Mouse (Mus musculus): ENCODE data around the gene Ugt1a1. TPM values are rescaled to one million over a fixed set of nuclear protein-coding genes. Genes with fewer than 3 reads are reported as not detected.
A peak's percentile ranks its signal among the peaks of the same experiment; 100 is the strongest.

The Ugt1a1 gene
- total and polyA plus RNA-seq, 2 experiments from 2014 or later, result not detected

GRCm38 (mm10) chr1:88234248-88234610 lies 22.5 kb downstream of the Ugt1a1 start:
- TF ChIP-seq CTCF (IDR thresholded peaks at IDR 0.05), result no peak
- DNase-seq (ENCODE audit: low spot score), result no peak
- no peak overlapping the region for H3K4me2 ChIP-seq (ENCODE audit: low read depth, low read length, poor library complexity, severe bottlenecking)
- H3K27me3 ChIP-seq (ENCODE audit: insufficient read depth, low read length), result no peaks in the 10 kb centered on the region
- 62% methylated on average over 4 of the region's 4 CpGs for WGBS
- no peak overlapping the region for H3K27ac ChIP-seq (ENCODE audit: low read depth, low read length)
- H3K9ac ChIP-seq (replicated peaks; ENCODE audit: low read length, poor library complexity, severe bottlenecking), result no peak overlapping the region
- no peak overlapping the region for H3K4me3 ChIP-seq (ENCODE audit: low read depth, low read length)
- no peaks in the 10 kb centered on the region for H3K36me3 ChIP-seq (ENCODE audit: insufficient read depth, low read length)
- no peak for ATAC-seq (ENCODE audit: low FRiP score)
- H3K4me1 ChIP-seq (ENCODE audit: insufficient read depth, low read length), result no peaks in the 10 kb centered on the region
- peaks cover 98% of the 10 kb centered on the region for H3K9me3 ChIP-seq (ENCODE audit: low read length)

- no peak overlapping the region for H3K9ac ChIP-seq (replicated peaks; ENCODE audit: low read length, poor library complexity, severe bottlenecking)
- H3K27ac ChIP-seq (ENCODE audit: low read depth, low read length), result no peak overlapping the region
- H3K4me1 ChIP-seq (ENCODE audit: insufficient read depth, low read length), result no peaks in the 10 kb centered on the region
- no peak overlapping the region for H3K4me2 ChIP-seq (ENCODE audit: low read depth, low read length, poor library complexity, severe bottlenecking)
- no peak for DNase-seq (ENCODE audit: low spot score)
- H3K36me3 ChIP-seq (ENCODE audit: insufficient read depth, low read length), result no peaks in the 10 kb centered on the region
- WGBS, result 41% methylated on average over 5 of the region's 5 CpGs
- no peaks in the 10 kb centered on the region for H3K27me3 ChIP-seq (ENCODE audit: insufficient read depth, low read length)
- TF ChIP-seq CTCF (IDR thresholded peaks at IDR 0.05), result no peak
- no peak for ATAC-seq (ENCODE audit: low FRiP score)
- no peak overlapping the region for H3K4me3 ChIP-seq (ENCODE audit: low read depth, low read length)
- H3K9me3 ChIP-seq (ENCODE audit: low read length), result peaks cover 98% of the 10 kb centered on the region
Observed at GRCm38 (mm10) chr1:88234646-88235045, 22.9 kb downstream of the Ugt1a1 start.

- TF ChIP-seq CTCF (IDR thresholded peaks at IDR 0.05), result no peak
- DNase-seq (ENCODE audit: low spot score) (no peak), ATAC-seq (ENCODE audit: low FRiP score) (peak; percentile 11)
- Histone ChIP-seq H3K9me3 (ENCODE audit: low read length) (peaks cover 98% of the 10 kb centered on the region), H3K9ac (replicated peaks; ENCODE audit: low read length, poor library complexity, severe bottlenecking) (no peak overlapping the region), H3K36me3 (ENCODE audit: insufficient read depth, low read length) (no peaks in the 10 kb centered on the region), H3K27ac (ENCODE audit: low read depth, low read length) (no peak overlapping the region), H3K27me3 (ENCODE audit: insufficient read depth, low read length) (no peaks in the 10 kb centered on the region), H3K4me2 (ENCODE audit: low read depth, low read length, poor library complexity, severe bottlenecking) (no peak overlapping the region), H3K4me3 (ENCODE audit: low read depth, low read length) (no peak overlapping the region), H3K4me1 (ENCODE audit: insufficient read depth, low read length) (no peaks in the 10 kb centered on the region)
- 63% methylated on average over 11 of the region's 11 CpGs for WGBS
Observed at GRCm38 (mm10) chr1:88235046-88235893, 23.5 kb downstream of the Ugt1a1 start.

GRCm38 (mm10) chr1:88235894-88236415 lies 24.2 kb downstream of the Ugt1a1 start:
- ATAC-seq (ENCODE audit: low FRiP score), result no peak
- no peak overlapping the region for H3K27ac ChIP-seq (ENCODE audit: low read depth, low read length)
- H3K9ac ChIP-seq (replicated peaks; ENCODE audit: low read length, poor library complexity, severe bottlenecking), result no peak overlapping the region
- H3K36me3 ChIP-seq (ENCODE audit: insufficient read depth, low read length), result no peaks in the 10 kb centered on the region
- 60% methylated on average over 4 of the region's 4 CpGs for WGBS
- peaks cover 98% of the 10 kb centered on the region for H3K9me3 ChIP-seq (ENCODE audit: low read length)
- no peaks in the 10 kb centered on the region for H3K4me1 ChIP-seq (ENCODE audit: insufficient read depth, low read length)
- H3K4me3 ChIP-seq (ENCODE audit: low read depth, low read length), result no peak overlapping the region
- no peaks in the 10 kb centered on the region for H3K27me3 ChIP-seq (ENCODE audit: insufficient read depth, low read length)
- no peak for TF ChIP-seq CTCF (IDR thresholded peaks at IDR 0.05)
- H3K4me2 ChIP-seq (ENCODE audit: low read depth, low read length, poor library complexity, severe bottlenecking), result no peak overlapping the region
- DNase-seq (ENCODE audit: low spot score), result no peak

GRCm38 (mm10) chr1:88237311-88237710 lies 25.6 kb downstream of the Ugt1a1 start:
- ATAC-seq (ENCODE audit: low FRiP score), result no peak
- WGBS, result 76% methylated on average over 5 of the region's 5 CpGs

GRCm38 (mm10) chr1:88238771-88239170 lies 27.0 kb downstream of the Ugt1a1 start:
- Histone ChIP-seq H3K36me3 (ENCODE audit: insufficient read depth, low read length) (no peaks in the 10 kb centered on the region), H3K4me2 (ENCODE audit: low read depth, low read length, poor library complexity, severe bottlenecking) (no peak overlapping the region), H3K27me3 (ENCODE audit: insufficient read depth, low read length) (no peaks in the 10 kb centered on the region), H3K9me3 (ENCODE audit: low read length) (peaks cover 97% of the 10 kb centered on the region), H3K9ac (replicated peaks; ENCODE audit: low read length, poor library complexity, severe bottlenecking) (no peak overlapping the region), H3K4me1 (ENCODE audit: insufficient read depth, low read length) (no peaks in the 10 kb centered on the region), H3K4me3 (ENCODE audit: low read depth, low read length) (no peak overlapping the region), H3K27ac (ENCODE audit: low read depth, low read length) (no peak overlapping the region)
- 75% methylated on average over 6 of the region's 6 CpGs for WGBS
- no peak for TF ChIP-seq CTCF (IDR thresholded peaks at IDR 0.05)
- DNase-seq (ENCODE audit: low spot score), result no peak
- ATAC-seq (ENCODE audit: low FRiP score), result no peak

More at GRCm38 (mm10) chr1:88237311-88237710, 25.6 kb downstream of the Ugt1a1 start:
- no peaks in the 10 kb centered on the region for H3K4me1 ChIP-seq (ENCODE audit: insufficient read depth, low read length)
- TF ChIP-seq CTCF (IDR thresholded peaks at IDR 0.05), result no peak
- H3K36me3 ChIP-seq (ENCODE audit: insufficient read depth, low read length), result no peaks in the 10 kb centered on the region
- no peak for DNase-seq (ENCODE audit: low spot score)
- peaks cover 97% of the 10 kb centered on the region for H3K9me3 ChIP-seq (ENCODE audit: low read length)
- no peaks in the 10 kb centered on the region for H3K27me3 ChIP-seq (ENCODE audit: insufficient read depth, low read length)
- H3K4me2 ChIP-seq (ENCODE audit: low read depth, low read length, poor library complexity, severe bottlenecking), result no peak overlapping the region
- H3K9ac ChIP-seq (replicated peaks; ENCODE audit: low read length, poor library complexity, severe bottlenecking), result no peak overlapping the region
- H3K27ac ChIP-seq (ENCODE audit: low read depth, low read length), result no peak overlapping the region
- H3K4me3 ChIP-seq (ENCODE audit: low read depth, low read length), result no peak overlapping the region

Measured in midbrain, postnatal 0 days (tissue).